In the genomic region with DNA sequence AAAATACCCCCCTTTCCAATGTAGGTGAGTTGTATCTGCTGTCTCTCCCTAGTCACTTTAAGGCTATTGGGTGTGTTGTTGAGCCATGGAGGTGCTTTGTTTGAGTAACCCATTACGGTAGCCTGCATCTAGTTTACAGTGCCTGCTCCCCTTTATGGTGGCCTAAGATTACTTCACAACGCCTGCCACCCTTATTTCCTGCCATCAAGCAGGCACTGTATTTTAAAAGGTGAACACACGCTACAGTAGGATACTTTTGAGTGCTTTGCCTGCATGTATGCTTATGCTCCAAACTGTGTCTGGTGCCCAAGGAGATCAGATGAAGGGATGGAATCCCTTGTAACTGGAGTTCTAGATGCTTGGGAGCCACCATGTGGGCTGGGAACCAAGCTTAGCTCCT, we compare ENCODE assay signal across 26 mouse cellular contexts. TPM values are rescaled to one million over a fixed set of nuclear protein-coding genes. Genes with fewer than 3 reads are reported as not detected.
DNase-seq lines count a peak whose midpoint lies in the region; ATAC-seq and TF ChIP-seq lines count a peak whose summit lies in the region.
"Had no signal": no experiment of that assay in that cellular context is flagged by ENCODE, and none has a peak within 500 bp of the region (broad histone marks: within the 10 kb centered on the region; RNA-seq: fewer than 3 reads in every experiment).

No protein-coding gene starts in this region.

- H3K4me3 ChIP-seq in thymus, adult 2 months (ENCODE audit: control insufficient read depth, insufficient read depth, low read length), result no peak overlapping the region
- H3K4me3 ChIP-seq in liver, postnatal 0 days (ENCODE audit: low read depth, low read length), result no peak overlapping the region
- H3K4me3 ChIP-seq: embryonic facial prominence, embryonic 15.5 days; erythroblast, embryonic 14.5 days; forebrain, embryonic 10.5 days; gastrocnemius, adult 2 months; heart, embryonic 15.5 days; hindbrain, embryonic 10.5 days had no signal

- 21% methylated on average over 3 of the region's 3 CpGs for WGBS in thymus, adult 2 months
- WGBS in liver, postnatal 0 days (ENCODE audit: insufficient replicate concordance), result 67% methylated on average over 3 of the region's 3 CpGs

- H3K36me3 ChIP-seq in thymus, adult 2 months (ENCODE audit: control insufficient read depth, insufficient read depth, low read length), result no peaks in the 10 kb centered on the region
- no peaks in the 10 kb centered on the region for H3K36me3 ChIP-seq in liver, postnatal 0 days (replicated peaks; ENCODE audit: insufficient read depth, low read length)
- H3K36me3 ChIP-seq: embryonic facial prominence, embryonic 15.5 days; forebrain, embryonic 10.5 days; heart, embryonic 15.5 days; hindbrain, embryonic 10.5 days had no signal

- H3K4me2 ChIP-seq in liver, postnatal 0 days (ENCODE audit: low read depth, low read length), result no peak overlapping the region
- H3K4me2 ChIP-seq: embryonic facial prominence, embryonic 15.5 days; heart, embryonic 11.5 days; heart, embryonic 15.5 days; hindbrain, embryonic 14.5 days had no signal

- H3K4me1 ChIP-seq in thymus, adult 2 months (replicated peaks; ENCODE audit: control insufficient read depth, insufficient read depth, low read length), result peaks cover 51% of the 10 kb centered on the region
- no peaks in the 10 kb centered on the region for H3K4me1 ChIP-seq in liver, postnatal 0 days (ENCODE audit: insufficient read depth)
- H3K4me1 ChIP-seq: forebrain, embryonic 10.5 days; heart, embryonic 15.5 days; hindbrain, embryonic 10.5 days had no signal

- ATAC-seq in activated CD4-positive, CD25-positive, alpha-beta regulatory T cell, adult 4 months, result peak; percentile 5
- ATAC-seq in liver, postnatal 0 days, result no peak
- no peak for ATAC-seq in inflammation-experienced regulatory T-cells, adult 6 months
- ATAC-seq: forebrain, embryonic 14.5 days; intestine, postnatal 0 days; Patski had no signal

- no peak overlapping the region for H3K9ac ChIP-seq in liver, postnatal 0 days (replicated peaks)
- H3K9ac ChIP-seq: embryonic facial prominence, embryonic 15.5 days; heart, embryonic 15.5 days; hindbrain, embryonic 14.5 days had no signal

- no peak for TF ChIP-seq CTCF in thymus, adult 2 months (IDR thresholded peaks at IDR 0.05; ENCODE audit: borderline replicate concordance, control insufficient read depth, extremely low read depth, insufficient read depth, low read length, poor library complexity)
- TF ChIP-seq CTCF in liver, postnatal 0 days (IDR thresholded peaks at IDR 0.05; ENCODE audit: low read depth), result no peak

- DNase-seq in thymus, adult 2 months, result peak; percentile 43
- no peak for DNase-seq in thymus, adult 18-20 months
- DNase-seq in thymus, postnatal 14 days, result peak; percentile 45
- no peak for DNase-seq in liver, postnatal 0 days
- no peak for DNase-seq in cerebellum, adult 18-20 months
- DNase-seq: adrenal gland, adult 2 months; adrenal gland, postnatal 25 days; cerebellum, adult 8-10 months; cerebellum, postnatal 25 days; gastrocnemius, adult 2 months; gastrocnemius, postnatal 25 days; heart, postnatal 14 days had no signal

- no peaks in the 10 kb centered on the region for H3K9me3 ChIP-seq in liver, postnatal 0 days (ENCODE audit: low read length)
- H3K9me3 ChIP-seq: embryonic facial prominence, embryonic 15.5 days; forebrain, embryonic 10.5 days; heart, embryonic 15.5 days; hindbrain, embryonic 10.5 days had no signal

- H3K27ac ChIP-seq in thymus, adult 2 months (ENCODE audit: control insufficient read depth, insufficient read depth, low read length), result peak overlapping the region; percentile 86
- no peak overlapping the region for H3K27ac ChIP-seq in liver, postnatal 0 days (ENCODE audit: low read depth)
- H3K27ac ChIP-seq: embryonic facial prominence, embryonic 15.5 days; forebrain, embryonic 10.5 days; gastrocnemius, adult 2 months; heart, embryonic 15.5 days; hindbrain, embryonic 10.5 days; hindbrain, embryonic 14.5 days had no signal

- no peak for TF ChIP-seq EP300 in liver, postnatal 0 days (IDR thresholded peaks at IDR 0.05; ENCODE audit: low read depth)

- H3K27me3 ChIP-seq in thymus, adult 2 months (ENCODE audit: control insufficient read depth, insufficient read depth, low read length), result no peaks in the 10 kb centered on the region
- peaks cover 4% of the 10 kb centered on the region; the same call in 1 of the 2 replicates for H3K27me3 ChIP-seq in liver, postnatal 0 days (ENCODE audit: insufficient read depth, low read length)
- H3K27me3 ChIP-seq: CH12.LX; embryonic facial prominence, embryonic 15.5 days had no signal

- no peak for TF ChIP-seq POLR2A in thymus, adult 2 months (IDR thresholded peaks at IDR 0.05; ENCODE audit: control insufficient read depth, extremely low read depth, insufficient read depth, low read length, poor library complexity)

RNA-seq across cellular contexts. Expression of a gene that starts 2.2 kb away (rescaled TPM):
- 0.09 TPM in 2 replicates for polyA plus RNA-seq in thymus, adult 2 months (2012; rRNA removed)
- under 1 TPM in 1 of 2 experiments, not detected in 1; 0.38 TPM for polyA plus RNA-seq in activated CD4-positive, CD25-positive, alpha-beta regulatory T cell, adult 4 months (2017; shearing (Covaris generic))
- polyA plus RNA-seq in liver, postnatal 0 days (2015; fragmentation: Nextera tagmentation; extraction: Ambion mirVana), result not detected in 2 replicates
- under 1 TPM in 2 of 3 experiments, not detected in 1; 0.23 to 0.50 TPM for polyA plus RNA-seq in inflammation-experienced regulatory T-cells, adult 6 months (2017; shearing (Covaris generic))
- polyA plus RNA-seq: adrenal gland, adult 2 months; cortical plate, adult 2 months; embryonic facial prominence, embryonic 15.5 days; erythroblast, embryonic 14.5 days; forebrain, embryonic 10.5 days; forebrain, embryonic 14.5 days; heart, embryonic 11.5 days; heart, embryonic 15.5 days; hindbrain, embryonic 10.5 days; hindbrain, embryonic 14.5 days; intestine, postnatal 0 days; Patski had no signal

RNA-seq across cellular contexts. Expression of a gene that starts 5.3 kb away (rescaled TPM):
- polyA plus RNA-seq in thymus, adult 2 months (2012; rRNA removed), result 139 and 162 TPM in 2 replicates
- 10 to 100 TPM; 43.4 to 46.5 TPM for polyA plus RNA-seq in activated CD4-positive, CD25-positive, alpha-beta regulatory T cell, adult 4 months (2017; shearing (Covaris generic))
- polyA plus RNA-seq in liver, postnatal 0 days (2015; fragmentation: Nextera tagmentation; extraction: Ambion mirVana), result 12.1 and 13.3 TPM in 2 replicates
- 10 to 100 TPM; 27.9 to 51.6 (median 43.6) TPM for polyA plus RNA-seq in inflammation-experienced regulatory T-cells, adult 6 months (2017; shearing (Covaris generic))
- polyA plus RNA-seq: Patski had no signal

Comparison
In these comparisons a context has a peak if more than half of its experiments do, and no peak if none do; other contexts are left out.
1. DNase-seq: peak in thymus, adult 2 months (single experiment) and thymus, postnatal 14 days (single experiment); none in thymus, adult 18-20 months (0 of 2), liver, postnatal 0 days (single experiment) and cerebellum, adult 18-20 months (0 of 2).